Mouse (Mus musculus): ENCODE data around the gene Tns1. TPM values are rescaled to one million over a fixed set of nuclear protein-coding genes. Genes with fewer than 3 reads are reported as not detected.

The Tns1 gene
- total and polyA plus RNA-seq, 3 experiments, result 365 to 748 (median 629) TPM

DNA sequence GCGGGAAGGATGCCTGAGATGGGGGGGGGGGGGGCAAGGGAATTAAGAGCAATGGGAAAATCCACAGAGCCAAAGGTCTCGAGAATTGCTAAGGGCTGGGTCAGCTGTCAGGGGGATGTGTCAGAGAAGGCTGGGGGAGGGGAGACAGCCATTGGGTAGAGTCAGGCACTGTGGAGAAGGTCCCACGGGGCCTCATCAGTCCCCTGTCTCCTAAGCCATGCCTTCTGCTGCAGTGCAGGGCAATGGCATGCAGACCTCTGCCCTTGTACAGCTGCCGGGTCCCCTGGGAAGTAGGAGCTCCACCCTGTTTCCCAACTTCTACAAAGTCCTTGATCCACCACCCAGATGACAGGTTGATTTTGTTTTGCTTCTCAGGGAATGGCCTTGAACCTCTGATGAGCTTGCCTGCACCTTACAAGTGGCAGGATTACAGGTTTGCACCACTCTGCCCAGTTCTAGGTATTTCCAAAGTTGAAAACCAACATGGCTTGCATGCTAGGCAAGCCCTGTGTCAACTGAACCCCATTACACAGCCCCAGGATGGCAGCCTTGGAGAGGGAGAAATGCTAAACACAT lies 98.5 kb downstream of the Tns1 start:
- peak; percentile 54 to 57 for DNase-seq
- Histone ChIP-seq H3K9ac (ENCODE audit: low read depth, low read length) (no peak overlapping the region), H3K27me3 (ENCODE audit: control insufficient read depth, insufficient read depth, low read length) (no peaks in the 10 kb centered on the region), H3K79me2 (replicated peaks; ENCODE audit: control insufficient read depth, insufficient read depth, low read length) (peaks cover 17% of the 10 kb centered on the region), H3K36me3 (ENCODE audit: control insufficient read depth, insufficient read depth, low read length) (peaks cover 53% of the 10 kb centered on the region), H3K4me1 (ENCODE audit: control insufficient read depth, insufficient read depth, low read length) (peaks cover 82% of the 10 kb centered on the region), H3K4me3 (peak overlapping the region; percentile 17; the same call in 1 of the 2 replicates), H3K27ac (peak overlapping the region; percentile 96)
- intact Hi-C loops (cut with DNase I), result loop anchor here (2.0 kb wide), 1 partner anchor 25 kb away; no protein-coding TSS in a partner anchor
- no peak for TF ChIP-seq EP300 (IDR thresholded peaks at IDR 0.05; ENCODE audit: insufficient read depth, low read depth, low read length)
- no peak for TF ChIP-seq CTCF (IDR thresholded peaks at IDR 0.05)
- TF ChIP-seq POLR2A (IDR thresholded peaks at IDR 0.05; ENCODE audit: insufficient read depth, low read depth, low read length), result no peak
- WGBS, result 29% methylated on average over 4 of the region's 4 CpGs

DNA sequence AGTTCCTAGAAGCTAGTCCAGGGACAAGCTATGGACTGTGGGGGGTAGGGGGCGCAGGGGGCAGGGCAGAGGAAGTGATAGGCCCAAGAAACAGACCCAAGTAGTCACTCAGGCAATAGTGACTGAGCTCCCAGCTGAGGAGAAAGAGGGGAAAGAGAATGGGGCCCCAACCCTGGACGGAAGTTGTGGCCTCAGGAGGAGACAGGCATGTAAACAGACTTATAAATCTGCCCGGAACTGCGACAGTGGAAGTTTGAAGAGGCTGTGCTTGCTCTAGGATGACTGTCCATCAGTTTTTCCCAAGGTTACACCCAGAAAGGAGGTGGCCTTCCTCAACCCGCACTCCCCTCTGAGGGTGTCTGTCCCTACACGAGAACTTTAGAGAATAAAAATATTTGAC lies 99.0 kb downstream of the Tns1 start:
- 38% methylated on average over 6 of the region's 6 CpGs for WGBS
- intact Hi-C loops (cut with DNase I), result no loop called here
- no peak for TF ChIP-seq CTCF (IDR thresholded peaks at IDR 0.05)
- TF ChIP-seq POLR2A (IDR thresholded peaks at IDR 0.05; ENCODE audit: insufficient read depth, low read depth, low read length), result no peak
- no peak for TF ChIP-seq EP300 (IDR thresholded peaks at IDR 0.05; ENCODE audit: insufficient read depth, low read depth, low read length)
- H3K79me2 ChIP-seq (replicated peaks; ENCODE audit: control insufficient read depth, insufficient read depth, low read length), result peaks cover 18% of the 10 kb centered on the region
- H3K4me1 ChIP-seq (ENCODE audit: control insufficient read depth, insufficient read depth, low read length), result peaks cover 78% of the 10 kb centered on the region
- DNase-seq, result peak in 1 of 2 experiments; percentile 30
- peak overlapping the region; percentile 46 for H3K27ac ChIP-seq
- no peak overlapping the region for H3K4me3 ChIP-seq
- H3K27me3 ChIP-seq (ENCODE audit: control insufficient read depth, insufficient read depth, low read length), result no peaks in the 10 kb centered on the region
- peaks cover 50% of the 10 kb centered on the region for H3K36me3 ChIP-seq (ENCODE audit: control insufficient read depth, insufficient read depth, low read length)
- no peak overlapping the region for H3K9ac ChIP-seq (ENCODE audit: low read depth, low read length)

DNA sequence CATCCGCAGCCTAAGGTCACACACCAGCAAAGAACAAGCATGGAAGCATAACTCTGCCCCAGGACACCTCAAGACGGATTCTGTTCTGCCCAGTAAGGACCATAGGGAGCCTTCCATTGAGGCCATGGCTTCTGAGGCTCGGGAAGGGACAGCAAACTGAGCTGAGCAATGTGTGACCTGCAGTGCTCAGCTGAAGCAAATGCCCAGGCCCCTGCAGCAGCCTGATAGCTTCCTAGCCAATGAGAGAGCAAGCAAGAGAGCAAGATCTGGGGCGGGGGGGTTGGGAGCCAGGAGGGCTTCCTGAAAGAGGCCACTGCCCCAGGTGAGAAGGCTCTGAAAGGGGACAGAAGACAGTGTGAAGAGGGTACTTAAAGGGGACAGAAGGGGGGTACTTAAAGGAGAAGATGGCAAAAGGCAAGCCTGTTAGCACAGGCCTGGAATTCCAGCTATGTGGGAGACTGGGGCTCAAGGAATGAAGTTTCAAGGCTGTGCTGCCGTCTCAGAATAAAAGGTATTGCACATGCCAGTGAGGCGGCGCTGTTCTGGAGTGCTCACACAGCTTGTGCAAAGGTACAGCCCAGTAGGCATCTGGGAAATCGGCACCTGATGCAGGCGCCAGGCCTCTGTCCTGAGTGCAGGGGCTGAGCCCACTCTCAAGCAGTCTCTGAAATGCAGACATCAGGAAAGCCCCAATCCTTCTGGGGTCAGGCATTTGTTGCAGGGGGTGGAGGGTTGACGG lies 99.6 kb downstream of the Tns1 start:
- Histone ChIP-seq H3K4me3 (no peak overlapping the region), H3K9ac (ENCODE audit: low read depth, low read length) (0 out of 2 replicates have a peak overlapping the region, but pooled peaks have one; percentile 11)
- WGBS, result 57% methylated on average over 10 of the region's 10 CpGs

DNA sequence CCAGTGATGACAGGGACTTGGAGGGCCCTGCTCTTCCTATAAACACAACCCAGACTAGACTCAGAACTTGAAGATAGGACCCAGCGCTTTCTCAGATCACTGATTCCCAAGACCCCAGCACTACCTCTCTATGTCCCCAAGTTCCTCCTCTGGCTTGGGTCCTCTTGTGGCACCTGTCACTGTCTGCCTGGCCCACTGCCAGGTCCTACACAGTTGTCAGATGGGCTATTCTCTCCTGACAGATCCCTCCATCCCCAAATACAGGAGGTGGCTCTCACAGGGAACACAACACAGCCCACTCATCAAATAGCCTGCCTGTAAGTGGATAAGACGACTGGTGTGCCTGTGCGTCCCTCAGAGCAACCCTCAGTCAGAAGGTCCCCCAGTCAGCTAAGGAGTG lies 101.3 kb downstream of the Tns1 start:
- H3K79me2 ChIP-seq (replicated peaks; ENCODE audit: control insufficient read depth, insufficient read depth, low read length), result peaks cover 16% of the 10 kb centered on the region
- TF ChIP-seq POLR2A (IDR thresholded peaks at IDR 0.05; ENCODE audit: insufficient read depth, low read depth, low read length), result no peak
- no peak for TF ChIP-seq CTCF (IDR thresholded peaks at IDR 0.05)
- 0 out of 2 replicates have a peak, but pooled peaks have one; percentile 16 for TF ChIP-seq EP300 (IDR thresholded peaks at IDR 0.05; ENCODE audit: insufficient read depth, low read depth, low read length)
- peak overlapping the region; percentile 43 for H3K27ac ChIP-seq
- H3K9ac ChIP-seq (ENCODE audit: low read depth, low read length), result 0 out of 2 replicates have a peak overlapping the region, but pooled peaks have one; percentile 0
- no peak overlapping the region for H3K4me3 ChIP-seq
- DNase-seq, result peak in 1 of 2 experiments; percentile 21
- WGBS, result 56% methylated on average over 3 of the region's 3 CpGs
- peaks cover 62% of the 10 kb centered on the region for H3K4me1 ChIP-seq (ENCODE audit: control insufficient read depth, insufficient read depth, low read length)
- intact Hi-C loops (cut with DNase I), result no loop called here
- H3K36me3 ChIP-seq (ENCODE audit: control insufficient read depth, insufficient read depth, low read length), result peaks cover 43% of the 10 kb centered on the region
- H3K27me3 ChIP-seq (ENCODE audit: control insufficient read depth, insufficient read depth, low read length), result no peaks in the 10 kb centered on the region

More for the DNA sequence above, 99.6 kb downstream of the Tns1 start:
- DNase-seq, result peak in 1 of 2 experiments; percentile 8
- Histone ChIP-seq H3K4me1 (ENCODE audit: control insufficient read depth, insufficient read depth, low read length) (peaks cover 74% of the 10 kb centered on the region), H3K27ac (peak overlapping the region; percentile 46), H3K79me2 (replicated peaks; ENCODE audit: control insufficient read depth, insufficient read depth, low read length) (peaks cover 16% of the 10 kb centered on the region), H3K27me3 (ENCODE audit: control insufficient read depth, insufficient read depth, low read length) (no peaks in the 10 kb centered on the region), H3K36me3 (ENCODE audit: control insufficient read depth, insufficient read depth, low read length) (peaks cover 44% of the 10 kb centered on the region)
- no peak for TF ChIP-seq POLR2A (IDR thresholded peaks at IDR 0.05; ENCODE audit: insufficient read depth, low read depth, low read length)
- TF ChIP-seq CTCF (IDR thresholded peaks at IDR 0.05), result no peak
- TF ChIP-seq EP300 (IDR thresholded peaks at IDR 0.05; ENCODE audit: insufficient read depth, low read depth, low read length), result no peak
- intact Hi-C loops (cut with DNase I), result no loop called here

DNA sequence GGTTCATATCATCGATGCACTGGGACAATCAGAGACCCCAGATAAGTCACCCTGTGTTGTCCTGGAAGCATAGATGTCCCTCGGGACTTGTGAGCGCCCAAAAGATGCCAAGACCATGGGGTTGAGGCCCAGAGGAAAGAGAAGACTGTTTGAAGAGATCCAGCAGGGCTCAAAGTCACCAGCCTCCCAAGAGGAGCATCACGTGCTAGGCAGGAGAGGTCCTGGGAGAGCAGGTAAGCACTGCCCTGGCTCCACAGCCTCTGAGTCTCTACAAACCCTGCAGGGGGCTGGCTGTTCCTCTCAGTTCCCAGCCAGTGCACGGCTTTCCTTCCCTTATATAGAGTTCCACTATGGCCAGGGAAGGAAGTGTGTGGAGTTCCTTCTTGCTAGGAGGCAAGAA lies 101.7 kb downstream of the Tns1 start:
- Histone ChIP-seq H3K27me3 (ENCODE audit: control insufficient read depth, insufficient read depth, low read length) (no peaks in the 10 kb centered on the region), H3K79me2 (replicated peaks; ENCODE audit: control insufficient read depth, insufficient read depth, low read length) (peaks cover 16% of the 10 kb centered on the region), H3K4me1 (ENCODE audit: control insufficient read depth, insufficient read depth, low read length) (peaks cover 60% of the 10 kb centered on the region), H3K27ac (peak overlapping the region; percentile 43), H3K4me3 (no peak overlapping the region), H3K36me3 (ENCODE audit: control insufficient read depth, insufficient read depth, low read length) (peaks cover 43% of the 10 kb centered on the region), H3K9ac (ENCODE audit: low read depth, low read length) (no peak overlapping the region)
- TF ChIP-seq POLR2A (IDR thresholded peaks at IDR 0.05; ENCODE audit: insufficient read depth, low read depth, low read length) (no peak), EP300 (IDR thresholded peaks at IDR 0.05; ENCODE audit: insufficient read depth, low read depth, low read length) (no peak), CTCF (IDR thresholded peaks at IDR 0.05) (no peak)
- WGBS, result 66% methylated on average over 5 of the region's 5 CpGs
- no peak for DNase-seq
- intact Hi-C loops (cut with DNase I), result no loop called here

DNA sequence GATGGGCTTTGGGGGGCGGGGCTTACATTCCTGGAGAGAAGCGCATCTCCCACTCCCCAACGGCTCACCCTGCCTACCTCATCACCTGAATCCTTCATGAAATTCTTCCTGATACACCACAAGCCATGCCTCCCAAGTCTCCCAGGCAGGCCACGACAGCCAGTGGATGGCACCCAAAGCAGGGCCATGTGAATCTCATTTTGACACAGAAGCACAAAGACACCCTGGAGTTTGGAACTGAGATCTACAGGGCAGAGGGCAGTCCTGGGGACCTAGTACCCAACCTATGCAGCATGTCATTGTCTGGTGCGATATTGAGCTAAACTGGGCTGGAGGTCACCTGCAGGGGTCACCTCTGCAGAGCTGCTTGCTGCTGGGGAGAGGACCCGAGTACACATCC lies 104.0 kb downstream of the Tns1 start:
- H3K27me3 ChIP-seq (ENCODE audit: control insufficient read depth, insufficient read depth, low read length), result no peaks in the 10 kb centered on the region
- intact Hi-C loops (cut with DNase I), result no loop called here
- TF ChIP-seq POLR2A (IDR thresholded peaks at IDR 0.05; ENCODE audit: insufficient read depth, low read depth, low read length) (no peak), EP300 (IDR thresholded peaks at IDR 0.05; ENCODE audit: insufficient read depth, low read depth, low read length) (no peak), CTCF (IDR thresholded peaks at IDR 0.05) (no peak)
- peaks cover 65% of the 10 kb centered on the region for H3K4me1 ChIP-seq (ENCODE audit: control insufficient read depth, insufficient read depth, low read length)
- no peak overlapping the region for H3K4me3 ChIP-seq
- WGBS, result 41% methylated on average over 6 of the region's 6 CpGs
- H3K36me3 ChIP-seq (ENCODE audit: control insufficient read depth, insufficient read depth, low read length), result peaks cover 40% of the 10 kb centered on the region
- DNase-seq, result no peak
- H3K9ac ChIP-seq (ENCODE audit: low read depth, low read length), result no peak overlapping the region
- peak overlapping the region; percentile 38 for H3K27ac ChIP-seq
- H3K79me2 ChIP-seq (replicated peaks; ENCODE audit: control insufficient read depth, insufficient read depth, low read length), result peaks cover 14% of the 10 kb centered on the region

Measured in heart, adult 2 months (tissue).